Mouse (Mus musculus) lung, postnatal 10 days (tissue): ENCODE data around the gene Fhit.

Source experiments
- DNase-seq: peaks from one replicate; pipeline ENCODE4 v3.0.0; 2021

Gene Fhit

GRCm38 (mm10) chr14:9552149-9552548, 1609.7 kb downstream of the Fhit start:
- no peak for DNase-seq

GRCm38 (mm10) chr14:9547952-9548351, 1613.9 kb downstream of the Fhit start:
- DNase-seq: no peak

GRCm38 (mm10) chr14:9544364-9544763, 1617.5 kb downstream of the Fhit start:
- DNase-seq: no peak

- DNase-seq: no peak
Observed at GRCm38 (mm10) chr14:9535491-9535890, 1626.3 kb downstream of the Fhit start.

- DNase-seq: no peak
Observed at GRCm38 (mm10) chr14:9529247-9529646, 1632.6 kb downstream of the Fhit start.

GRCm38 (mm10) chr14:9526136-9526535, 1635.7 kb downstream of the Fhit start:
- DNase-seq: no peak

GRCm38 (mm10) chr14:9517651-9518050, 1644.2 kb downstream of the Fhit start:
- no peak for DNase-seq

GRCm38 (mm10) chr14:9509678-9510077, 1652.2 kb downstream of the Fhit start:
- no peak for DNase-seq
